Mouse (Mus musculus) testis, adult 2 months (tissue): ENCODE data around the gene Me1. TPM values are rescaled to one million over a fixed set of nuclear protein-coding genes. Genes with fewer than 3 reads are reported as not detected.
A peak's percentile ranks its signal among the peaks of the same experiment; 100 is the strongest.

Experiments
- H3K27ac ChIP-seq: fragments of 200-500 bp; 2 replicates; pipeline ENCODE4 v1.5.1; 2012; ENCODE audit warnings: low read depth, low read length; ENCODE audit not compliant: control insufficient read depth, insufficient read depth
- H3K27me3 ChIP-seq: fragments of 200-500 bp; 2 replicates; pipeline ENCODE4 v1.6.1; 2012; ENCODE audit warnings: mild to moderate bottlenecking, low read length, moderate library complexity; ENCODE audit not compliant: control insufficient read depth, insufficient read depth
- H3K36me3 ChIP-seq: fragments of 200-500 bp; 2 replicates; pipeline ENCODE4 v1.6.1; 2012; ENCODE audit warnings: mild to moderate bottlenecking, low read length; ENCODE audit not compliant: control insufficient read depth, insufficient read depth
- H3K4me1 ChIP-seq: fragments of 200-500 bp; 2 replicates; pipeline ENCODE4 v1.6.1; 2012; ENCODE audit warnings: low read length; ENCODE audit not compliant: control insufficient read depth, insufficient read depth
- H3K4me3 ChIP-seq: fragments of 200-500 bp; 2 replicates; pipeline ENCODE4 v1.5.1; 2012; ENCODE audit warnings: low read depth, mild to moderate bottlenecking, low read length, moderate library complexity, mixed read lengths; ENCODE audit not compliant: control insufficient read depth
- CTCF ChIP-seq: fragments of 200-500 bp; IDR thresholded peaks from 2 replicates; pipeline ENCODE4 v1.5.1; 2012; ENCODE audit warnings: low read depth, mild to moderate bottlenecking, inconsistent platforms, low read length, moderate library complexity; ENCODE audit not compliant: control insufficient read depth, insufficient read depth, insufficient replicate concordance
- POLR2A ChIP-seq: fragments of 200-500 bp; IDR thresholded peaks from 2 replicates; pipeline ENCODE4 v1.6.1; 2012; ENCODE audit warnings: low read depth, mild to moderate bottlenecking, inconsistent platforms, low read length, moderate library complexity; ENCODE audit not compliant: control insufficient read depth
- polyA plus RNA-seq: library from polyadenylated mRNA; depleted of rRNA; stranded (reverse); fragments of >200 nt; gene quantifications from 2 replicates; pipeline ENCODE4 v1.2.3, GENCODE M21; 2012

Gene Me1
- polyA plus RNA-seq, 1 experiment, result 144 TPM

DNA sequence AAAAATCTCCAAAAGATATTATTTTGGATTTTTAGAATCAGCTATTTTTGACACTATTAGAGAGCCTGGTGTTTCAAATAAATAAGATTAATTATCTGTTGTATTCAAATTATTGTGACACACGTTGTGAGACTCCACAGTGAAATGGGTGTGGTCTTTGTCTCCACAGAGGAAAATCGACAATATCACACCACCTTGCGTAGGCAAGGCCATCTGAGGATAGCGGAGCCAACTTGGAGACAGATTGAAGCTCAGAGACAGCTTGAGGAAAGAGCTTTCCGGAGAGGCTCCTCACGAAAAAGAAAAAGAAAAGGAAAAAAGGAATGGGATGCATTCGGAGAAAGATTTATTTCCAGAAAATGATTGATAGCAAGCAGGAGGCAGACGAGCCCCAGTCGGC is 39.0 kb upstream of the Me1 start:
- no peak overlapping the region for H3K4me3 ChIP-seq
- H3K4me1 ChIP-seq, result no peaks in the 10 kb centered on the region
- no peak overlapping the region; the same call in 1 of the 2 replicates for H3K27ac ChIP-seq
- TF ChIP-seq CTCF, result no peak
- no peak for TF ChIP-seq POLR2A
- no peaks in the 10 kb centered on the region for H3K36me3 ChIP-seq
- H3K27me3 ChIP-seq, result no peaks in the 10 kb centered on the region

GRCm38 (mm10) chr9:86734357-86734756 is 38.6 kb upstream of the Me1 start:
- H3K27ac ChIP-seq, result no peak overlapping the region
- TF ChIP-seq CTCF (no peak), POLR2A (no peak)
- no peak overlapping the region for H3K4me3 ChIP-seq
- H3K4me1 ChIP-seq, result no peaks in the 10 kb centered on the region
- H3K27me3 ChIP-seq, result no peaks in the 10 kb centered on the region
- no peaks in the 10 kb centered on the region for H3K36me3 ChIP-seq

- Histone ChIP-seq H3K27me3 (no peaks in the 10 kb centered on the region), H3K4me3 (no peak overlapping the region), H3K36me3 (no peaks in the 10 kb centered on the region), H3K27ac (no peak overlapping the region), H3K4me1 (no peaks in the 10 kb centered on the region)
- TF ChIP-seq POLR2A (no peak), CTCF (no peak)
These were observed 34.1 kb upstream of the Me1 start for GRCm38 (mm10) chr9:86729811-86730210.

- no peaks in the 10 kb centered on the region for H3K27me3 ChIP-seq
- no peak for TF ChIP-seq CTCF
- TF ChIP-seq POLR2A, result no peak
- H3K27ac ChIP-seq, result no peak overlapping the region
- no peak overlapping the region for H3K4me3 ChIP-seq
- no peaks in the 10 kb centered on the region for H3K4me1 ChIP-seq
- H3K36me3 ChIP-seq, result no peaks in the 10 kb centered on the region
These were observed 33.3 kb upstream of the Me1 start for GRCm38 (mm10) chr9:86729084-86729483.

DNA sequence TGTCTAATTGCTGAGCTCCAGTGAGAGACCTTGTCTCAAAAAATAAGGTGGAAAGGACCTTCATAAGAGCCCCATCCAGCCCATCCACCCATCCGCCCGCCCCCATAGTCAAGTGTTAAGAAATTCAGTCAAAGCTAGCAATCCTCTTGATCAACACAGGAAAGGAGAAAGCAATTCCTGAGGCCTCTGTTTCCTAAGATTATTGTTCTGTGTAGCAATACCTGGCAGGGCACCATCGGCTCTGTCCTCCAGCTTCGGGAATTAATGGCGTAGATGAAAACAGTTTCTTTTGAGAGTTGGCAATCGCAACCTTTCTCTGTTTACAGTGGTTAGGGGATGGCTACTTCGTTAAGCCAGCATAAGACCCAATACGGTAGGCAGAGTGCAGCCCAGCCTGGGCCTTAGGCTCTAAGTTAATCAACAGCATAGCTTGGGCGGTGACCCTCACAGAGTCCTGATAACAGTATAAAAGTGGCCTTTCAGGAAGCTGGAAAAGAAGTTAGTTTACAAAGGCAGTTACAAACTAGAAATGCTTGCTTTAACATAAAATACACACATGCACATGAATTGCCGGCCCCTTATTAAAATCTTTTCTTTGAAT is 32.6 kb upstream of the Me1 start:
- TF ChIP-seq POLR2A (no peak), CTCF (no peak)

DNA sequence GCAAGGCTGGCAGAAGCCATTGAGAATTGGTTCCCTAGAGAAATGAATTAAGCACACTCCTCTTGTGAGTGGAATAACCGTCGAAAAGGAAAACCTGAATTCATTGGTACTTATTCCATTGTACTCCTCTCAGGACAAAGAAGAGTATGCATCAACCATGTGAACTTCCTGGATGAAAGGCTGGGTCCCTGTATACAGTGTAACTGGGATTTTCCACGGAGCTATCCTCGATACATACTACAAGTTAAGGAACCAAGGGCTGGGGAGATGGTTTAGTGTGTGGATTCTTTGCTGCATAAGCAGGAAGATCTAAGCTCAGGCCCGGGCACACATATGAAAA is 30.6 kb upstream of the Me1 start:
- no peaks in the 10 kb centered on the region for H3K27me3 ChIP-seq
- no peak for TF ChIP-seq POLR2A
- no peak for TF ChIP-seq CTCF
- H3K27ac ChIP-seq, result no peak overlapping the region
- H3K4me3 ChIP-seq, result no peak overlapping the region
- H3K4me1 ChIP-seq, result no peaks in the 10 kb centered on the region
- no peaks in the 10 kb centered on the region for H3K36me3 ChIP-seq

More for the DNA sequence above, 32.6 kb upstream of the Me1 start:
- no peak overlapping the region for H3K4me3 ChIP-seq
- H3K36me3 ChIP-seq, result no peaks in the 10 kb centered on the region
- H3K27ac ChIP-seq, result no peak overlapping the region; the same call in 1 of the 2 replicates
- H3K27me3 ChIP-seq, result no peaks in the 10 kb centered on the region
- H3K4me1 ChIP-seq, result no peaks in the 10 kb centered on the region

GRCm38 (mm10) chr9:86725604-86726380 is 30.0 kb upstream of the Me1 start:
- Histone ChIP-seq H3K4me3 (no peak overlapping the region), H3K27me3 (no peaks in the 10 kb centered on the region), H3K36me3 (no peaks in the 10 kb centered on the region), H3K4me1 (no peaks in the 10 kb centered on the region), H3K27ac (0 out of 2 replicates have a peak overlapping the region, but pooled peaks have one; percentile 29)
- no peak for TF ChIP-seq POLR2A
- TF ChIP-seq CTCF, result no peak
